Mouse (Mus musculus): ENCODE measurements around the gene Uqcr11.

DNA sequence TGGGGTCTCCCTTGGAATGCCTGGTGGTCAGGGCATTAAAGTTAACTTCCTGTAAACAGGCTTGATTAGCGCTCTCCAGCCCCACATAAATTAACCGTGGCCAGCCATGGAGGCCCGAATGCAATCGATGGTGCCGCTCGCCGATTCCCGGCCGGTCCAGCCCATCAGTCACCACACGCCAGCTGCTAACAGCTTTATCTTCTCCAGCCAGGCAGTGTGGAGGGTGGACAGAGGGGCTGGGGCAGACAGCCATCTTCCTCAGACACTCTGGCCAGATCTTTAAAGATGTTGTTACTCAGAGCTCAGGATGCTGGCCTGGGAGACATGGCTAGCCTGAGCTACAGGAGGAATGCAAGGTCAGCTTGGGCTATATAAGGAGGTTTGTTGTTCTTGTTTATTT, 47.0 kb upstream of the Uqcr11 start:
- no peak for TF ChIP-seq CTCF (IDR thresholded peaks at IDR 0.05; ENCODE audit: borderline replicate concordance, insufficient read depth, low read length)
- TF ChIP-seq POLR2A (IDR thresholded peaks at IDR 0.05; ENCODE audit: low read depth, low read length), result no peak

All from embryonic fibroblast, embryonic 13.5 days (primary cell).